Mouse (Mus musculus) cerebellum, adult (tissue): ENCODE data around the gene Esrrg.

Experiments
- ATAC-seq: cut with Nextera tagmentation; 2 replicates; pipeline ENCODE4 v1.9.2; 2017; ENCODE audit warnings: mild to moderate bottlenecking, moderate library complexity, mixed read lengths; ENCODE audit not compliant: insufficient number of reproducible peaks, low FRiP score, low TSS enrichment

Gene Esrrg

DNA sequence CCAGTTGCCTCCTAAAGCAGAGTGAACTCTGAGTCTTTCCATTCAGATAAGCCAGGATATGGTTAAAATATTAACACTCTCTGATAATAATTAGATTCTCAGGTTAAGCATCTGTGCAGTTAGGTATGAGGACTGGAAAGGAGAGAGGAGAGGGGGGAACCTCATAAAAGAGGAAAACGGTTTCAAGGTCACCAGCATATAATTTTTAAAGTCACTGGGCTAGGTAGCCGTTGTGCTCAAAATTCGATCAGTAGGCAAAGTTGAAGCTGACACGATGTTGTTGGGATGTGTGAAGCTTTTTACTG is 154.8 kb downstream of the Esrrg start:
- ATAC-seq = no peak

DNA sequence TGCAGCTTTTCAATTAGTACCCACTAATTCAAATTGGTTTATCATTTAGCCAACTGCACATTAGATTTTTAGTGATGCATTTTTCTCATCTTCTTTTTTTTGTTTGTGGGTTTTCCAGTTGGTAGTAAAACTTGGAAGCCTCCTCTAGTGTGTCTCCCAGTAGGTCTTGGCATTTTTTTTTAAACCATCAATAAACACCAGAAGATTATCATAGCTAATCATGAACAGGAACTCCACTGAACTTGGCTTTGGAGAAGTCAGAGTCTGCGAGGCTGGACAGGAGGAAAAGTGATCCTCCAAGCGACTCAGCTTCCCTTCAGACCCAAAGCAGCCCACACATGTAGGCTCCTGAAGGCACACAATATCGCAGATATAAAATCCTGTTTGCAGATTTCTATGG is 155.2 kb downstream of the Esrrg start:
- no peak for ATAC-seq

DNA sequence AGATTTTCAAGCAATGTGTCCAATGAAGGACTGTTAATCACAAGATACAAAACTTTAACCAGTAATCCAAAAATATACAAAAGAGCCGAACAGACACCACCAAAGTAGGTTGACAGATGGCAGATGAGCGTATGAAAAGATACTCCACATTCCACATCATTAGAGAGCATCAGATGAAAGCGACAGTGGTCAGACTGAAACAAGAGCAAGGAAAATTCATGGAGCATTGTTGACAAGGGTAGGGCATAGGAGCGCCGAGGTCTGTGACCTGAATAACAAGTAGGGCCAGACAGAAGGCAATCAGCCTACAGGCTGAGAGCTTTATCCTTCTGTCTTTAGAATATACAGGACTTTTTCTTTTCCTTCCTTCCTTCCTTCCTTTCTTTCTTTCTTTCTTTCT is 157.0 kb downstream of the Esrrg start:
- ATAC-seq = no peak

DNA sequence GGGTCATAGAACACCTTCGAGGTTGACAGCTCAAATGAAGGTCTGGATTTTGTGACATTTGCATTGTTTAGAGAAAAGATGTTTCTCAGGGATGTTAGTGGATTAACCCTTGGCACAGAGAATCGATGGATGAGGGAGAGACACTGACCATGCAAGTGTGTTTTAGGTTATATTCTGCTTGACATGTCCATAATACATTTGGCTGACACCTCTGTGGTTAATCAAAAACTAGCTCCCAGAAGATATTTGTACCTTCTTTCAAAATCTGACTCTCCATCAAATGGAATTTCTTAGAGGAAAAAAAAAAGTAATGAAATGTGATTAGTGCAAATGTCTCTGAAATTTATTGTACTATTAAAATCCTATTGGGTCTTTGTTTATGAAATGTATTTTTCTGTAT is 158.8 kb downstream of the Esrrg start:
- no peak for ATAC-seq

DNA sequence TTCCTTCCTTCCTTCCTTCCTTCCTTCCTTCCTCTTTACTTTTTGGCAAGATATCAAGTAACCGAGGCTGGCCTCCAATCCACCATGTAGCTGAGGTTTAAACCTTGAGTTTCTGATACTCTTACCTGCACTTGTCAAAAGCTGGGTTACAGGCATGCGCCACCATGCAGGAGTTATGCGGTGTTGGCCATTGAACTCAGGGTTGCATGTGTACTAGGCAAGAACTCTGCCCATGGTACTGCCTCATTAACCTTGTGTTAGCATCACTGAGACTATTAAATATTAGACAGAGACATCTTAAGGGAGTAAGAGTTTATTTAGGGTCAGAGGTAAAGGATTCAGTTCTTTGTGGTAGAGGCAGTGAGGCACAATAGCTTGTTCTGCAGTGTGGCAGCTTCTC is 161.6 kb downstream of the Esrrg start:
- no peak for ATAC-seq

DNA sequence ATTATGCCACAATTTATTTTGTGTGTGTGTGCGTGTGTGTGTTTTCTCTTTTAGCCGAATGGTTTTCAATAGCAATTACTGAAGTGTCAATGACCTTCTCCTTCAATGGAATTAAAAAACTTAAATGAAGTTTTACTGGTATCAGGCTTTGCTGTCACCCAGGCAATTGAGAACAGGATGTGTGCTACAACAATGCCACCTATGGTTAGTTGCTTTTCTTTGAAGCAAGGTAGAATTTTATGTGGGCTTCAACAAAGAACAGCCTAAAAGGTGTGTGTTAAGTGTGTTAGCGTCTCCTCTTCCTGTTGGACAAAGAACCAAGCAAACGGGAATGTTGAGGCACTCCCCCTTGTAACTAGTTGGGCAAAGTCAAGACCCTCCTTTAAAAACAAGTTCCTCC is 162.5 kb downstream of the Esrrg start:
- no peak for ATAC-seq

DNA sequence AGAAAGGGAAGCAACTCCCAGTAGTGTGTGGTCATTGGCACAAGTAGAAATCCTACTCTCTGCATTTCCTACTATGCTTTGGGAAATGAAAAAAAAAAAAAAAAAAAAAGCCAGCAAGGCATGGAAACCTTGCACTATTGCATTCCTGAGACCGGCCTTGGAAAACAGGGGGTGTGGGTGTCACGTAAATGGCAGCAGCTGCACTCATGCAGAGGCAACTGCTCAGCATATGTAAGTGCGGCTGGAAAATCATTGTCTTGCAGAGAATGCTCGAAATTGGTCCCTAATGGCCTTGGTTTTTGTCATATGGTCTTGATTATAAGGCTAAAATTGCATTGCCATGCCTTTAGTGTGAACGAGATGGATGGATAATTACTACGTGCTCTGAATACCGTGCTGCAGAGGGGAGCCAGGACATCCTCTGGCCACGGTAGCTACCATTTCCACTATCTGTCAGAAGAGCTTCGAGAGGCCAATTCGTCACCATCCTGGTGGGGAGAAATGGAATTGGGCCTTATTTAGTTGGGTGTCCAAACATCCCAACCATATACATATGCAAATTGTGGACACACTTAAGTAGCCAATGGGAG is 171.1 kb downstream of the Esrrg start:
- no peak for ATAC-seq

DNA sequence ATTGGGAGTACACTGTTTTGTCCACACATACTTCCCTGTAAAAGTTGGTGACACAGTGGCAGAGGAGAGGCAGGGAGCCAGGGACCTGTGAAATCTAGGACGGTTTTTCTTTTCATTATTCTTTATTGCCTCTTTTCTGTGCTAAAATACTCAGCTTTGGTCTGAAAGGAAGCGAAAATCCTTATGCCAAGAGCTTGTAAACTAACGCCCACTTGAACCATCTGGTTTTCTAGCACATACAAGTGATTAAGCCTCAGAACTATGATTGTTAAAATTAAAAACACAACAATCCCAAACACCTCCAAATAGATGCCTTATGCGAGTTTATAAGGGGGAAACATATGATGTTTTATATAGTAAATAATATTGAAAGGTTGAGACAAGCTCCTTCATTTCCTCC is 176.6 kb downstream of the Esrrg start:
- no peak for ATAC-seq

DNA sequence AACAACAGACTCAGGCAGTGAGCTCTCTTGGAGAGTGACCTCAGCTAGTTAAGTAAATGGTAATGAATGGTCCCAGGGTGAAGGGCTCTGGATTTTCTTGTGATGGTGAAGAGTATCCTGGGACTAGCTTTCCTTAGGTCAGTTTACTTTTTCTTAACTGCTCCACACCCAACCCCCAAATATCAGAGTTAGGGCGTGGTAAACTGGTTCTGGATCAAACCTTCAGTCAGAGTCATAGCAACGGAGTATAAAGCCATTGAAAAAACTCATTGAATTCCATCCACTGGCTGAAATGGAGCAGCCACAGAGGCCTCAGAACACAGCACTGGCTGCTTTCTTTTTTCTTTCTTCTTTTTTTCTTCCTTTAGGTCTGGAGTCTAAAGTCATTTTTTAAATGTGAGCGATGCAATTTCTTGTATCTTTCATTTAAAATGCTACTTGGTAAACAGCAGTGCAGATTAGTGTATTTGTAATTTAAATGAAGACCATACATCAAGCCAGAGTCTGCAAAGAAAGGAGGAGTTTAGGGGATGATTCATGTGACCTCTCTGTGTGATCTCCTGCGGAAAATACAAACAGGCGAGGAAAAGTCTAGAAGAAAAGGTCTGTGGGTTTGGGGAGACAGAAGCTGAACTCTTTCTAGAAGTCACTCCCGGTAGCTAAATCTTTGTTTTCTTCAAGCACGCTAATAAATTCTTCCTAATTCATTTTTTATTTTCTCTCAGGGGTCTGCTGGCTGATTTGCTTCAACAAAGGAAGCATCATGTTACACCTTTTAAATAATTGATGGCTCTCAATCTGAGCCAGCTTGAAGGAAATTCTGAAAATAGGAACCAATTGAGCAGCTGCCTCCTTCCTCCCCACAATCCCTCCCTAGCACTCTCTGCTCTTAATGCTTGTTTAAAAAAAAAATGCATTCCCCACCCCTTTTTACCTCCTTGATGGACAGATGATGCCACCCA is 178.7 kb downstream of the Esrrg start:
- no peak for ATAC-seq

DNA sequence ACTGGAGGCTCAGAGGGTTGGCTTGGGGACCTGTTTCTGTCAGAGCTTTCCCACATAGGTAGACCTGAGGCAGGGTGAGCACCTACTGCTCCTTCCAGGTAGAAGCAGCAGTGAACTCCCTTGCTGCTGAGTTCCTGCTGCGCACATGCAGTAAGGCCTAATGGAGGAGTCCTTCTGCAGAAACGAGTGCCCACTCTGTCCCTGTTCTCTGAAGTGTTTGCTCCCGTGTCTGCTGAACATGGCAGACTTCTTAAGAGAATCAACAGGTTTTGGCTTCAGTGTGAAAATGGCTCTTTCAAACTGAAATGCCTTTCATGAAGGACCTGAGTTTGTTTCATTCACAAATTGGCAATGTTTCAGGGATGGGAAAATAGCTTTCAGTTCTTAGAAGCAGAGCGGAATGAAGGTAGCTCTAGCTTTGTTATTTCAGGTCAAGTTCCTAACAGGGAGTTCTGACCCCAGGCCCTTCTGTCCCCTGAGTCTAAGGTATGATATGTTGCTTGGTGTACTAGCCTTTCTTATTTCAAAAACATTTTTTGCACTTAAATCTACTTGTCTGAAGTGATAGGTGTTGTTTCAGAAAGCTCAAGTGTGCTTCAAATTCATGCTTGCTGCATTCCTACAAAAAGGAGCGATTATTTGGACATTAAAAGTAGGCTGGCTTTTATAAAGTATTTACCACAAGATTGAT is 185.8 kb downstream of the Esrrg start:
- ATAC-seq = no peak

DNA sequence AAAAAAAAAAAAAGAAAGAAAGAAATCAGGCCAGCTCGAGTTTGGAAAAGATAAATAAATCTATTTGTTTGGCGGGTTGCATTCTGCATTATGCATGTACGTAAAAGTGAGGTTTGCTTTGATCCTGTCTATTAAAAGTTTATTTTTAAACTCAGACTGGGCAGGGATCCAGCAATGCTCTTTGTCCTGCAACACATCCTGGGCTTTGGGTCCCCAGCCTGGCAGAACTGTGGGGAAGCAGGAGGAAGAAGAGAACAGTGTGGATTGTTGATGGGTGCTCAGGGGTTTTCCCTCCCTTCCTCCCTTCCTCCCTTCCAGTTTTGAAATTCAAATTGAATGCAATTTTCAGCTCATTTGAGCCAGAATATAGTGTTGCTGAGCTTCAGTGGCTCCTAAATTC is 187.0 kb downstream of the Esrrg start:
- ATAC-seq = no peak

DNA sequence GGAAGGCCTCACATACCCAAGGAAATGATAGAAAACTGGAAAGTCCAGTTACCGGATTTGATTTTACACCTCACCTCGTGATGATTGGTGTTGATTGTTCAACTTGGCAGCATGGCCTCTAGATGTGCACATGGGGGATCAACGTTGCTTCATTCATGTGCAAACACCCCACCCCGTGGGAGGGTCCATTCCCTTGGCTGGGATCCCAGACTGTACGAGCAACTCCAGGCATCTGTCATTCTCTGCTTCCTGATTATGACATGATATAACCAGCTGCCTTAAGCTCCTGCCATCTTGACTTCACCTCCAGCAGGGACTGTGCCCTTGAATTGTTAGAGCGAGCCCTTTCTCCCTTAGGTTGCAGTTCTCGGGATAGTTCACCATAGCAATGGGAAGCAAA is 190.7 kb downstream of the Esrrg start:
- ATAC-seq = no peak

DNA sequence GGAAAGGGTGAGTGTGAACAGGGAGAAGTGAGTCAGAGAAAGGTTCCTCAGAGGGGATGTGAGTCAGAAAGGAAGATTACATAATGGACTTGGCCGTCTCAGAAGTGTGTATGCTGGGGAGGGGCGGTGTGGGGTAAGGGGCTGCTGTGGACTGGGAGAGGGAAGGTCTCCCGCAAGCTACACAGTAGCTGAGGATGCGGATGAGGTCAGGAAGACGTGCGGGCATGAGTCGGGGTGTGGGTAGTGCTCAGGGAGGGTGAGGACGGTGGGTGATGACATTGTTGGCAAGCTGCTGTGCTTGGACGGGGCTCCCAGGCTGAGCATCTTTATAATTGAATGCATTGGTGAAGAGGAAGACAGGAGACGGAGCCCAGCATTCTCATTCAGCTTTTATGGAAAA is 192.2 kb downstream of the Esrrg start:
- ATAC-seq = no peak

DNA sequence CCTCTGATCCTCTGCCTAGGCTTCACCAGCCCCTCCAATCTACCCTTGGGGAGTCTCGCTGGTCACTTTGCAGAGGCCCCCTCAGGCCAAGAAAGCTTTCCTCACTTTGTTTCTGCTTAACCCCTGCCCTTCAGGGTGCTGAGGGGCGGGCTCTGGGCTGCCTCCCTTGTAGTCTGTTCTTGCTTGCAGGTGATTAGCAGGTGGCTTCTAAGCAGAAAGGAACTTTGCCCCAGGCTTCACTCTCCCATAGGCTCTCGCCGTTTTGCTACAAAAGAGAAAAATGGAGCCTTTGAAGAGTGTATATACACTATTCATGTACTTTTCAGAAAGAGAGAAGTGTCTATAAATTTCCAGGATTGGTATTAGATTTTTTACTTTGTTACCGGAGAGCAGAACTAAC is 195.0 kb downstream of the Esrrg start:
- ATAC-seq = no peak

DNA sequence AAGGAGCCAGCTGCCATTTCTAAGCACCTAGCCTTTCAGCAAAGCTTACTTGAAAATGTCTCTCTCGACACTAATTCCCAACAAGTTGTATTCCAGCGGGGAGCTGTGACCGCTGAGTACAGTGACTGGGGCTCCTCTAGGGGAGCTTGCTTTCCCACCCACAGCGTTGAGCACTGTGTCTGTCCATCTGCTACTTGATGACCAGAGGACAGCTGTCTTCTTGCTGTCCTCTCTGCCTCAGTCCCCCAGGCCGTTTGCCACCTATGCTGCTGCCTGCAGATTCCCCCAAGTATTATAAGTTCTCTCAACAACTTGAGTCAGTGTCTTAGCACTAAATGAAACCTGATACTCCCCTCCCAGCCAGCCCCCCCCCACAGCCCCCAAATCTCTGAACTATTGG is 195.4 kb downstream of the Esrrg start:
- no peak for ATAC-seq

DNA sequence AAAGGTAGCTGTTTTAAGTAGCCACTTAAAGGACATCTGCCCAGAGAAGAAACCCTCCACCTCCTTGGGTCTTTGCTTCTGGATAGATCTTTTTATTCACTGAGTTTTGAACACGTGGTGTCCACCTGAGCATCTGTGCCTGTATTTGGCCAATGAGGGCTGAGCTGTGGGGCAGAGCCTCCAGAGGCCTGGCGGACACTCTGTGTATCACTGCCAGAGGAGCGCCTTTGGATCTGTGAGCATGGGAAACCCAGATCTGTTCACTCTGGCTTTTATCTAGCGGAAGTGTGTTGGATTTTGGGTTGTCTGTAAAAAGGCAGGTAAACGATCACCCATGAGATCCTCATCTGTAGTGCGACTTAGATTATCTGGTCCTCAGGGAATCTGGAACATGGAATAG is 196.4 kb downstream of the Esrrg start:
- ATAC-seq = no peak

DNA sequence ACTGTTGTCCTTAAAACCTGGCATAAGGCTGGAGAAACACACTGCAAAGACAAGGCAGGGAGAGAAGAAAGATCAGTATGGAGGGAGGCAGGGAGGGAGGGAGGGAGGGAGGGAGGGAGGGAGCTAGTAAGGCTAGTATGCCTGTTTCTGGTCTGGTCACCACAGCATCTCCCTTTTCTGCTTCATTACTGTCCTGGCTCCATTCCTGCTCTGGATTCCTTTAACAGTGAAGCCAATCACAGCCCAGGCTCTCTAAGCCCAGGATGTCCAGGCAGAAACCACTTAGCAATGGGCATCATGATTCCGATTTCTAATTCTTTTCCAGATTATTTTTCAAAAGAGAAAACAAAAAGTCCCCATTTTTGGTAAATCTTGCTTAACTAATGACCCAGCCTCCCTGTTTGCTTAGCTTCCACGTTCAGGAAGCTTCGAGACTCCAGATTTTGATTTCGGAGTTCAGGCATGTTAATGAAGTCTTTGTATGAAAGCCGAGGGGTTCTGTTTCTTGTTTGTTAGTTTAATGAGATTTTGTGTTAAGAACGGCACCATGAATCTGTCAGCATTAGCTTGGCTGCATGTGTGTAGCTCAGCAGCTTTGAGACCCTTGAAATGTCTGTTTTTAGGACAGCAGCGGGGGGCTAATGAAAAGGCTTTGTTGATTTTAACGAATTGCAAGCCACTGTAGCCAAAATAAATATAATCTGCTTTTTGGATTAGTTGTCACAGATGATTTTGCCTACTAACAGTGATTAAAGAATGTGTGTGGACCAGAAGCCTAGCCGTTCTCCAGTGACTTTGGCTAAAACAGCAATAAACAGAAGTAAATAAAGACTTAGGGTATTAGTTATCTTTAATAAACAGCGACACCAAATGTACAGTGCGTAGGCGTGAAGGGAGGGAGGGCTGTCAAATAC is 199.1 kb downstream of the Esrrg start:
- ATAC-seq = no peak

DNA sequence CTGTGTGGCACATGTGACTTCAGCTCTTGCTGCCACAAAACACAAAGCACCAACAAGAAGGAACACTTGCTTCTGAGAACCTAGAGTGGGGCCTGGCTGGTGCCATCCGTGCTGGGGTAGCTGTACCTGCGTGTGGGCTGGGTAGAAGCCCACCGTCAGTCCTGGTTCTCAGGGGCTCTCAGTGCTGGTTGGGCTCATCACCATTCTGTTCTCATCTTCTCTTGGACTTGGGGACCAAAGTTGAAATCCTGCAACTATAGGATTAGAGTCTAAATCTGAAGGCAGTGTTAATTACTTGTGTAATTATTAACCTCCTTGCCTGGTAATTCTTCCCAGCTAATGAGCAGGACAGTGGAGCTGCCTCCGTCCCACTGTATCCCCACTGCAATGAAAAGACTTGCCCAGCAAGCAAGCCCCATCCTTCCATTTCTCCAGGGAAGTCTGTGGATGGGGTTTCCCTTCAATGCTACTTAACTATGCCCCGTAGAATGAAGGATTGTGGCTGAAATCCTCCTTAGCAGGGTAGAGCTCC is 199.9 kb downstream of the Esrrg start:
- 0 out of 2 replicates have a peak, but pooled peaks have one; percentile 11 for ATAC-seq

DNA sequence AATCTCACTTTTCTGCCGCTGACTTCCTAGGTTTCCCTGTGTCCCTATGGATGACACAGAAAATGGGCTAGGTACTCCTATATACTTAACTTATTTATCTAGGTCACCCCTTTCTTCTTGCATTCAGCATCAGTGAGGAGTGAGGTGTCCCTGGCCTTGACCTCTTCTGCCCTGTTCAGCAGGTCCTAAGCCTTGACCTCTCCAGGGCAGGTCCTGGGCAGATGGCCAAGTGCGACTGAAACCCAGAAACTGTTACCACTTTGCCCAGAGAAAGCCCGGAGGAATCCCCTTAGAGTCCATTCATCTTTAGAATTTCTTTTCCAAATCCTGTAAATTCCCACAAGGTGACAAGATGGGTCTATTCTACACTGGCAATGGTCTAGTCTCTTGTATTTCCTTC is 201.0 kb downstream of the Esrrg start:
- ATAC-seq = no peak

DNA sequence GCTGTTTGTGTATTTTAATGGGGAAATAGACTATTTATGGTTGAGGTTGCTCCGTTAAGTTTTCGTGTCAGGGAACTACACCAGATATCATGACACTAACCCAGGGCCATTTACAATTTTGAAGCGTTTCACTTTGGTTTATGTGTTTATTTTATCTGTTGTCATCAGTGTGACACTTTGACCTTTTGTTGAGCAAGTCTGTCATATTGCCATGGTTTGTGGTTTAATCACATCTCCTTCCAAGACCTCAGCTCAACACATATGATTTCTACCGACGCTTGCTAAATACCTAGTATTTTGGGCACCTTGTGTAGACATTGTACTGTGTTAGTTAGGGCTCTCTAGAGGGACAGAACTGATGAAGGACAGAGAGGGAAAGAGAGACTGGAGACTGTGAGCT is 210.8 kb downstream of the Esrrg start:
- no peak for ATAC-seq
